Mouse (Mus musculus) embryonic stem cell, embryonic (primary cell): ENCODE data around the gene Ugt1a1.

Source experiments
- CTCF ChIA-PET, 4 experiments: fragments of 300-600 bp in 2 of 4; fragments of 350-600 bp in 2 of 4; sonication (Branson Sonifier 250); formaldehyde crosslinking; loops; one replicate each; lab custom pipeline; 2022; ENCODE audit warnings: inconsistent platforms in 2 of 4; lab: Charles Lee
- POLR2A ChIA-PET, 4 experiments: fragments of 300-600 bp in 2 of 4; fragments of 350-600 bp in 2 of 4; sonication (Branson Sonifier 250); formaldehyde crosslinking; loops; one replicate each; lab custom pipeline; 2022; ENCODE audit warnings: antibody characterized with exemption in 4 of 4, inconsistent platforms in 1 of 4; lab: Charles Lee

Gene Ugt1a1

DNA sequence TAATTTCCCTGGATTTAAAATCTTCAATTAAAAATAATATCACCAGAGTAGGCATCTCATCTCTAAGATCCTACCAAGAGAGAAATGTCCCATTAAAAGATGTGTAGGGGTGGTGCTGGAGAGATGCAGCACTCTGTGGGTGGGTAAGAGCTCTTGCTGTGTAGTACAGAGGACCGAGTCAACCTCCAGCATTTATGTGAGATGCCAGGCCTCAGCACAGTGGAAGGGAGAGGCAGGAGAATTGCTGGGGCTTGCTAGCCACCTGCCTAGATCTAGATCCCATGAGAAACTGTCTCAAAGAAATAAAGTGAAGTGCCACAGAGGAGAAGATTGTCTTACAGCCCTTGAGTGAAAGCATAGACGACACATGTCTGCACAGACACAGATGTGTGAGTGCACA is 4.8 kb downstream of the Ugt1a1 start:
- CTCF ChIA-PET: no interaction called here
- POLR2A ChIA-PET: no interaction called here

DNA sequence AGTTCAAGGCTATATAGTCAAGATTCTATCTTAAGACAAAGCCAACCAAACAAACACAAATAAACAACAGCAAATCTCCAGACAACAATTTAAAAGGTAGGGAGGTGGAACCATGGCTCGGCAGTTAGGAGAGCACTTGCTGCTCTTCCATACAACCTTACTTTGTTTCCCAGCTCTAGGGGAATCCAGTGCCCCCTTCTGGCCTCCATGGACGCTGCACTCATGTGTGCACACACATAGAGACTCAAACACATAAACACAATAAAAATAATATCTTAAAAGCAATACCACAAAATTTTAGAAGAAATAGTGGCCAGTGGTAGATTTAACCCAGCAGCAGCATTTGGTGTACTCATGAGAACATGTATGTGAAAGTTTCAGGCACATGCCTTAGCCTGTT is 5.4 kb downstream of the Ugt1a1 start:
- CTCF ChIA-PET: interaction anchor here in 1 of 4 experiments (1.0 kb wide), 1 partner anchor 60 kb away, joined by 4 read pairs; the partner anchor contains the start of genes Hjurp and Trpm8
- POLR2A ChIA-PET: no interaction called here

GRCm38 (mm10) chr1:88217576-88217975 is 5.8 kb downstream of the Ugt1a1 start:
- ChIA-PET CTCF (interaction anchor here in 1 of 4 experiments (1.0 kb wide), 1 partner anchor 60 kb away, joined by 4 read pairs; the partner anchor contains the start of genes Hjurp and Trpm8), POLR2A (interaction anchor here in 1 of 4 experiments (0.6 kb wide), 1 partner anchor 70 kb away, joined by 8 read pairs; no protein-coding TSS in a partner anchor)

GRCm38 (mm10) chr1:88218051-88218450 is 6.3 kb downstream of the Ugt1a1 start:
- CTCF ChIA-PET: interaction anchor here in 1 of 4 experiments (1.0 kb wide), 1 partner anchor 60 kb away, joined by 4 read pairs; the partner anchor contains the start of genes Hjurp and Trpm8
- POLR2A ChIA-PET: interaction anchor here in 1 of 4 experiments (0.6 kb wide), 1 partner anchor 70 kb away, joined by 8 read pairs; no protein-coding TSS in a partner anchor

DNA sequence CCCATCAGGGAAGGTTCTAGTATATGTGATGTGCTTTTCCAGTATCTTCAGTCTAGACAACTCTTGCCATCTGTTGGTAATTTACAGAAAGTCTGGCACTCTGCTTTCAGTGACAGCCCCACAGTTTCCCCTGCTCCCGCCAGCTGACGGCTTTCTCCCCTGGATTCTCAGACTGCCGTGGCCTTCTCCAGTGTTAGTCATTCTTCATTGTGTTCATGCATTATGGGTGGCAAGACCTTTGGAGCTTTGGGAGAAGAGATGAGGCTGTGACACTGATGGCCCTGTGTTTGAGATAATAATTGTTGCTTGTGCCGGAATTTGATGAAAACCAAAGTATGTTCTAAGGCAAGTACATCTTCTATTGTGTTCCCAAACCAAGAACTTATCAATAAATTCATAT is 6.8 kb downstream of the Ugt1a1 start:
- CTCF ChIA-PET: interaction anchor here in 2 of 4 experiments (1.1 to 1.3 kb wide), 2 partner anchors 11 to 71 kb away, joined by 3 read pairs; no protein-coding TSS in a partner anchor
- POLR2A ChIA-PET: interaction anchor here in 1 of 4 experiments (1.4 kb wide), 1 partner anchor 34 kb away, joined by 3 read pairs; no protein-coding TSS in a partner anchor

DNA sequence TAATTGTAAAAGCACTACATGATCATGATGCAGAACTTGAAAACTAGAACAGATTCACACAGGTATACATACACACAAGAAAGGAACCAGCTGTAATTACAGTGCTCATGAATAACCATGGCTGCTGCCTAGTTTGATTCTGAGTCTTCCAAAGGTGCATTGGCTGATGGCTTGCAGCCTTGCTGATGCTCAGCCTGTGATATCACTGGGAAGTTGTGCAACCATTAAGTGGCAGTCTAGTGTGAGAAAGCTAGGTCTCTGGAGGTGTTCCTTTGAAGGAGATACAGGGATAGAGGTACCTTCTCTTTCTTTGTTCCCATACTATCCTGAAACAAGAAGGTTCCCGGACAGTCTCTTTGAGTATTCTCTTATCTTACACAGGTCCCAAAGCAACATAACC is 7.3 kb downstream of the Ugt1a1 start:
- CTCF ChIA-PET: interaction anchor here in 2 of 4 experiments (1.1 to 2.4 kb wide), 3 partner anchors 10 to 71 kb away, joined by 3 to 7 read pairs (median 4); no protein-coding TSS in a partner anchor
- POLR2A ChIA-PET: interaction anchor here in 1 of 4 experiments (1.0 to 1.9 kb wide), 3 partner anchors 15 to 47 kb away, joined by 3 to 9 read pairs (median 4); no protein-coding TSS in a partner anchor

GRCm38 (mm10) chr1:88220336-88220735 is 8.6 kb downstream of the Ugt1a1 start:
- CTCF ChIA-PET: interaction anchor here in 2 of 4 experiments (1.0 to 2.4 kb wide), 3 partner anchors 64 to 70 kb away, joined by 3 to 7 read pairs (median 4); no protein-coding TSS in a partner anchor
- POLR2A ChIA-PET: interaction anchor here in 2 of 4 experiments (0.7 to 1.9 kb wide), 7 partner anchors 11 to 906 kb away, joined by 3 to 9 read pairs (median 4); partner anchors contain the start of genes Hjurp (in 1 of the 2) and Trpm8 (in 1 of the 2)

- POLR2A ChIA-PET: interaction anchor here in 1 of 4 experiments (0.6 to 2.2 kb wide), 6 partner anchors 9 to 559 kb away, joined by 3 to 5 read pairs (median 4); partner anchors contain the start of genes Hjurp and Trpm8
- CTCF ChIA-PET: interaction anchor here in 3 of 4 experiments (0.9 to 1.3 kb wide), 3 partner anchors 10 to 68 kb away, joined by 3 to 4 read pairs (median 3); no protein-coding TSS in a partner anchor
These were observed 10.5 kb downstream of the Ugt1a1 start for GRCm38 (mm10) chr1:88222216-88222615.

DNA sequence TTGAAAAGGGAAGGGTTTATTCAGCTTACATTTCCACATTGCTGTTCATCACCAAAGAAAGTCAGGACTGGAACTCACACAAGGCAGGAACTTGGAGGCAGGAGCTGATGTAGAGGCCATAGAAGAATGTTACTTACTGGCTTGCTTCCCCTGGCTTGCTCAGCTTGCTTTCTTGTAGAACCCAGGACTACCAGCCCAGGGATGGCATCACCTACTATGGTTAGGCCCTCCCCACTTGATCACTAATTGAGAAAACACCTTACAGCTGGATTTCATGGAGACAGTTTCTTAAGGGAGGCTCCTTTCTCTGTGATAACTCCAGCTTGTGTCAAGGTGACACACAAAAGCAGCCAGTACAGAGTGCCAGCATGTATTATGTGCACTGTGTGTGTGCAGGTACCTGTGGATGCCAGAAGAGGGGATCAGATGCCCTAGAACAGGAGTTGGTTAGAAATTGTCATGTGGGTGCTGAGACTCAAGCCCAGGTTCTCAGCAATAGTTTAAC is 11.3 kb downstream of the Ugt1a1 start:
- CTCF ChIA-PET: interaction anchor here in 3 of 4 experiments (0.6 to 1.3 kb wide), 6 partner anchors 10 to 78 kb away, joined by 3 to 6 read pairs (median 4); no protein-coding TSS in a partner anchor
- POLR2A ChIA-PET: interaction anchor here in 2 of 4 experiments (0.6 to 2.2 kb wide), 9 partner anchors 8 to 61 kb away, joined by 3 to 5 read pairs (median 4); partner anchors contain the start of genes Hjurp (in 1 of the 2) and Trpm8 (in 1 of the 2)

DNA sequence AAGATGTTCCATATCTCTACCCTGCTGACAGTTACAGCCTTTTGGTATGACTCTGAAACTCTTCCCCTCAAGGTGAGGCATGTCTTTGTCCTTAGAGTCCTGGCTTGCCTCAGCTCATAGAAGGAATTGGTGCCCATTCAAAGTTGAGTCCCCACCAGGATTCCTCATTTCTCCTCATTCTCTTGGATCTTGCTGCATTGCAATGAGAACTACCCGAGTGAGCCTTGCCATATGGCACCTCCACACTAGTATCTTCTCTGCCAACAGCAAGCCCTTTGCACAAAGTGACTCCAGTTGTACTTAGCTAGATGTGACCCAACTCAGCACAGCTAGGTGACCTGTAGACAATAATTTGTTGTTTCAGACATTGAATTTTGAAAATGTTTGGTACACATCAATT is 11.8 kb downstream of the Ugt1a1 start:
- ChIA-PET POLR2A (interaction anchor here in 2 of 4 experiments (0.6 to 1.4 kb wide), 6 partner anchors 9 to 60 kb away, joined by 3 to 5 read pairs (median 3); partner anchors contain the start of gene Ugt1a1 (in 1 of the 2)), CTCF (interaction anchor here in 3 of 4 experiments (0.9 to 1.3 kb wide), 3 partner anchors 9 to 66 kb away, joined by 3 to 6 read pairs (median 3); no protein-coding TSS in a partner anchor)

DNA sequence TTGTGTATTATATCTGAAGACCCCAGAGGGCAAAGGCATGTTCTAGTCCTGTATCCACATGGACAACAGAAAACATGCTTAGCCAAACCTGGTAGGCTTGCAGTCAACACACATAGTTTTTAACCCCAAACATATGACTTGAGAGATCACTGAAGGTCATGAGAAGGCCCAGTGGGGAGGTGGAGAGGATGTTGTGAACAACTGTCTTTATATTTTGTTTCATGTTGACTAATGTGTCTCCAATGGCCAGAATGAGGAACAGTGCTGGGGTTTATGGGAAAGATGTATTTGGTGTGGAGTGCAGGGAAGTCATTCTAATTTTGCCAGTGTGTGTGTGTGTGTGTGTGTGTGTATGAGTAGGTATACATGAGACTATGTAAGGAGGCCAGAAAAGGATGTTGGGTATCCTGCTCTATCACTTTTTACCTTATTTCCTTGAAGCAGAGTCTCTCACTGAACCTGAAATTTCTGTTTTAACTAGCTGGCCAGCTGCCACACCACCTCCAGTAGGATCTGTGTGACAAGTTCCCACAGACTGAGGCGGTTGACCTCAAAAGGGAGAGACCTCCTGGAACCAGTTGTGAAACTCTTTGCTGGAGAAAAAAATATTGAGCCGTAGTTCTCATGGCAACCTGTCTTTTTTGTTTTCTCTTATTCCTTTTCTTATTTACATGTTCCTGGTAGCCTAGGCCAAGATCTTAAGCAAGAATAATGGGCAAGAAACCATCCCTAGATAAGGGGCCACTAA is 12.4 kb downstream of the Ugt1a1 start:
- ChIA-PET POLR2A (interaction anchor here in 1 of 4 experiments (0.8 to 1.4 kb wide), 4 partner anchors 9 to 41 kb away, joined by 3 to 4 read pairs (median 3); partner anchors contain the start of gene Ugt1a1), CTCF (interaction anchor here in 2 of 4 experiments (0.7 to 1.1 kb wide), 2 partner anchors 60 to 66 kb away, joined by 3 to 6 read pairs; no protein-coding TSS in a partner anchor)

- ChIA-PET POLR2A (interaction anchor here in 2 of 4 experiments (1.1 to 1.3 kb wide), 2 partner anchors 20 to 21 kb away, joined by 3 read pairs; no protein-coding TSS in a partner anchor), CTCF (interaction anchor here in 1 of 4 experiments (0.6 kb wide), 1 partner anchor 65 kb away, joined by 3 read pairs; no protein-coding TSS in a partner anchor)
These were observed 13.5 kb downstream of the Ugt1a1 start for GRCm38 (mm10) chr1:88225301-88225700.

DNA sequence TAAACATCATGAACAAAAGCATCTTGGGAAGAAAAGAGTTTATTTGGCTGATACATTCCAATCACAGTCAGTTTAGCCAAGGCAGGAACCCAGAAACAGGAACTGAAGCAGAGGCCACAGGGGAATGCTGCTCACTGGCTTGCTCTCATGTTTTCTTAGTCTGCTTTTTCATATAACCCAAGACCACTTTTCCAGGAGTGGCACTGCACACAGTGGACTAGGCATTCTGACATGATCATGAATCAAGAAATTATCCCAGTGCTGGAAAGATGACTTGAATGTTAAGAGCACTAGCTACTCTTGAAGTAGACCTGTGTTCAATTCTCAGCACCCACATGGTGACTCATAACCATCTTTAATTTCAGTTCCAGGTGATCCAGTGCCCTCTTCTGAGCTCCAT is 14.0 kb downstream of the Ugt1a1 start:
- ChIA-PET POLR2A (interaction anchor here in 2 of 4 experiments (0.5 to 1.3 kb wide), 4 partner anchors 10 to 188 kb away, joined by 3 read pairs; no protein-coding TSS in a partner anchor), CTCF (interaction anchor here in 1 of 4 experiments (0.6 kb wide), 1 partner anchor 64 kb away, joined by 3 read pairs; no protein-coding TSS in a partner anchor)

- CTCF ChIA-PET: no interaction called here
- POLR2A ChIA-PET: interaction anchor here in 1 of 4 experiments (0.5 to 1.0 kb wide), 2 partner anchors 9 to 25 kb away, joined by 3 to 4 read pairs; no protein-coding TSS in a partner anchor
These were observed 15.1 kb downstream of the Ugt1a1 start, which contains the start of gene Mroh2a for GRCm38 (mm10) chr1:88226670-88227379. TSS of gene Mroh2a (plus strand) at chr1:88226986.

GRCm38 (mm10) chr1:88227482-88227881 is 15.7 kb downstream of the Ugt1a1 start:
- POLR2A ChIA-PET: no interaction called here
- CTCF ChIA-PET: no interaction called here

GRCm38 (mm10) chr1:88228121-88228520 is 16.4 kb downstream of the Ugt1a1 start:
- POLR2A ChIA-PET: no interaction called here
- CTCF ChIA-PET: no interaction called here

DNA sequence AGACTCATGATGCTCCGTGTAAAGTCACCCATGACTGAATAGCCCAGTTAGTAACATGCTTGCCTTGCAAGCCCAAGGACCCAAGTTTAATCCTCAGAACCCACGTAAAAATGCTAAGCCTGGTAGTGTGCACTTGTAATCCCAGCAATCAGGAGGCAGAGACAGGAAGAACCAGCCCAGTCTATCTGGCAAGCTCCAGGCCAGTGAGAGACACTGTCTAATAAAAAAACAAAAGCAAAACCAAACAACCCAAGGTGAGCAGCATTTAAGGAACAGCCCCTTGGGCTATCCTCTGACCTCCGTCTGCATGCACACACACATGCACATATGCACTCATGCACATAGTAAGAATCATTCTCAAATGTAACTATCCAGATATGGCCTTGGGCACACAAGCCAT is 17.8 kb downstream of the Ugt1a1 start:
- POLR2A ChIA-PET: no interaction called here
- CTCF ChIA-PET: interaction anchor here in 1 of 4 experiments (0.6 kb wide), 1 partner anchor 10 kb away, joined by 3 read pairs; no protein-coding TSS in a partner anchor
